Mouse (Mus musculus) MEL (cell line): ENCODE measurements around the gene Tmem232.

Experiments used
- CTCF ChIP-seq, 3 experiments: IDR thresholded peaks in 2 of 3; conservative IDR thresholded peaks in 1 of 3; 2 replicates each; pipeline ENCODE4 v1.5.1; 2011 to 2012; ENCODE audit warnings: low read length in 3 of 3, low read depth in 2 of 3, mild to moderate bottlenecking in 2 of 3, improper control_type of control experiment in 1 of 3, inconsistent platforms in 1 of 3, mixed read lengths in 1 of 3, moderate library complexity in 1 of 3; ENCODE audit not compliant: control insufficient read depth in 1 of 3, insufficient read depth in 1 of 3, poor library complexity in 1 of 3, severe bottlenecking in 1 of 3
- GATA1 ChIP-seq: IDR thresholded peaks from 2 replicates; pipeline ENCODE4 v1.6.1; 2011; ENCODE audit warnings: low read depth, low read length, improper control_type of control experiment
- ZC3H11A ChIP-seq: IDR thresholded peaks from 2 replicates; pipeline ENCODE4 v1.6.1; 2012; ENCODE audit warnings: low read depth, mild to moderate bottlenecking, inconsistent platforms, low read length, improper control_type of control experiment

GRCm38 (mm10) chr17:65527529-65527928 is 13.1 kb downstream of the Tmem232 start:
- TF ChIP-seq GATA1 (no peak), CTCF (IDR thresholded peaks at IDR 0.05 in 2 of 3, conservative IDR thresholded peaks at IDR 0.05 in 1 of 3; ENCODE audit: control insufficient read depth in 1 of 3, insufficient read depth in 1 of 3, low read depth in 2 of 3, low read length in 3 of 3, poor library complexity in 1 of 3, severe bottlenecking in 1 of 3) (no peak), ZC3H11A (no peak)
